Mouse (Mus musculus) cerebral cortex, adult 2 months (tissue): ENCODE measurements around the gene Cdk1.

Experiments
- WGBS: fragments of 180-500 bp; shearing (Covaris S2); methylation state at CpG from one replicate; pipeline ENCODE4 v1.1.7; 2018; 5-methylcytosine and 5-hydroxymethylcytosine counted together

Gene Cdk1

GRCm38 (mm10) chr10:69352212-69353085 is at the start of gene Cdk1:
TSS of gene Cdk1 (minus strand) at chr10:69352938.
- 5% methylated on average over 51 of the region's 51 CpGs for WGBS

DNA sequence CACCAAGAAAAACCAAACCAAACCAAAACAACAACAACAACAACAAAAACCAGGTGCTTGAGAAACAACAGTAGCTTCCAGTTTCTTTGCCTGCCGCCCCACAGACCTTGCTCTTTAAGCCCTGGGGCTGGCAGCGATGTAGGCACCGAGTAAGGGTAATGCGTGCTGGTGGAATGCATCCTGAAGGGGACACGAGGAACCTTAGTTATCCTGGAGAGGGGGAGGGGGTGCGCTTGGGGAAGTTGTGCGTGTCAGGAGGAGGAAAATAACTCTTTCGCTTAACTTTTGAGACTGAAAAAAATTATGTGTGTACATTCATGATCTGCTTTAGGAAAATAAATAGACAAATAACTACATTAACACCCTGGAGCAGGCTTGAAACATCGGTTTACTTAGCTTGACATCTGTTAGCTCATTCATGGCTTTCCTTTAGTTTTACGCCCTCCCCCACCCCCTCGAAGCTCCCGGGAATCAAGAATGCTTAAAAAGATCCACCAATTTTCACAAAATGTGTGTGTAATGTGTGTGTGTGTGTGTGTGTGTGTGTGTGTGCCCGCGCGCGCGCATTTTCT is 47.2 kb upstream of the Cdk1 start:
- 7% methylated on average over 17 of the region's 17 CpGs for WGBS

DNA sequence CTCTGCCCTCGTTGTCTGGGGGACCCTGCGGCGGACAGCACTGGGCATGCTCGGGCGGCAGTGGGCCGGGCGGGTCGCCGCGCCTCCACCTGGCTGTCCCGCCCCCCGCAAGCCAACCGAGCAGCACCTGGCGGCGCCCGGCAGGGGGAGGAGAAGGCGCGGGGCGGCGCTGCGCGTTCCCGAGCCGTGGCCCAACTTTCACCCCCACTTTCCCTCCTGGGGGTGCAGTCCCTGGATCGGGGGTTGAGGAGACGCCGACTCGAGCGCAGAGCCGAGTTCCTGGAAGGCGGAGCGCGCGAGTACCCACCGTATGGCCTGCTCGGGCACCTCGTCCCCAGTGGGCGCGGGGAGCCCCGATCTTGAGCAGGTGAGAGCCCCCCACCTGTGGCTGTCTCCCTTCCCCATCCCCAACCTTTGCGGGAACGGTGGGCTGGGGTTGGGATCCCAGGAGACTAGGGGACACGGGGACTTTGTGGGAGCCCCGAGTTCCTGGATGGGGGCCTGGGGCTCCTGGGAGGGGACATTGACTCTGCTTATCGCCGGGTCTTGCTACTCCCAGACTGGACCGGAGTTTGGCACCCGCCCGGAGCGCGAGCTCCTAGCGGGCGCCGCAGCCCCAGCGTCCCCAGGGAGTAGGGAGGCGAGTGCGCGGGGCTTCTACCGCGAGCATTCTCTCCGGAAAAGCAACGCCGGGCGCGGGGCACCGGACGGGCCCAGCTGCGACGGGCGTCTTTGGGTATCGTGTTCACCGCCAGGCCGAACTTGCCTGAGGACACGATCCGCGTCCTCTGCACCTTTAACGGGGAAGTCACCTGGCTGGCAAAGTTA is 46.2 kb upstream of the Cdk1 start, which contains the start of gene Ank3:
Ank3 (plus strand) TSS at position 11 of the 828 bp plus-strand sequence.
- under 1% methylated on average over 61 of the region's 77 CpGs for WGBS

GRCm38 (mm10) chr10:69398197-69398762 is 45.5 kb upstream of the Cdk1 start:
- under 1% methylated on average over 26 of the region's 26 CpGs for WGBS

DNA sequence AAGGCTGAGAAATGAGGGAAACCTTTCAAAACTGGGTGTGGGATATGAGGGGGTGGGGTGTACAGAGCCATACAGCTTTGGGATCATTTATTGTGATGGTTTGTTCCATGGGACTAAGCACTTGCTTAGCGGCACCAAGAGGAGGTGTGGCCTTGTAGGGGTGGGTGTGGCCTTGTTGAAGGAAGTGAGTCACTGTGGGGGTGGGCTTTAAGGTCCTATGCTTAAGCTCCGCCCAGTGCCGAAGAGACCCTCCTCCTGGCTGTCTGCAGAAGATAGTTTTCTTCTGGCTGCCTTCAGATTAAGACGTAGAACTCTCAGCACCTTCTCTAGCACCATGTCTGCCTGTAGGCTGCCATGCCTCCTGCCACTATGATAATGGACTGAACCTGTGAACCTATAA is 36.8 kb upstream of the Cdk1 start:
- WGBS = 93% methylated on average over 4 of the region's 4 CpGs

GRCm38 (mm10) chr10:69386767-69387166 is 34.0 kb upstream of the Cdk1 start:
- 86% methylated on average over 8 of the region's 8 CpGs for WGBS

DNA sequence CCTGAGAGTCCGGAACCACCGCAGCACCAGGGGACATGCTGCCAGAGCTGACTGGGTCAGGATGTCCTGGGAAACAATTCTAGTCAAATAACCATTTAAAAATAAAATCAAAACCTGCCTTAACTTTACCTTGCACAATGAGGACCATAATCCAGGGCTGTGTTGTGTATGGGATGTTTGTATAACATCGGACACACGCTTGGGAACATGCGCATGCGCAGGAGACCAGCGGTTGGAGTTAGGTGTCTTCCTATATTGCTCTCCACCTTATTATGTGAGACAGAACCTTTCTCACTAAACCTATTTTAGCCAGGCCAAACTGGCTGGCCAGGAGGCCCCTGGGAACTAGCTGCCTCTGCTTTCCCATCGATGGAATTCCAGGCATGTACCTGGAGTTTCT is 32.4 kb upstream of the Cdk1 start:
- WGBS = 96% methylated on average over 8 of the region's 8 CpGs

DNA sequence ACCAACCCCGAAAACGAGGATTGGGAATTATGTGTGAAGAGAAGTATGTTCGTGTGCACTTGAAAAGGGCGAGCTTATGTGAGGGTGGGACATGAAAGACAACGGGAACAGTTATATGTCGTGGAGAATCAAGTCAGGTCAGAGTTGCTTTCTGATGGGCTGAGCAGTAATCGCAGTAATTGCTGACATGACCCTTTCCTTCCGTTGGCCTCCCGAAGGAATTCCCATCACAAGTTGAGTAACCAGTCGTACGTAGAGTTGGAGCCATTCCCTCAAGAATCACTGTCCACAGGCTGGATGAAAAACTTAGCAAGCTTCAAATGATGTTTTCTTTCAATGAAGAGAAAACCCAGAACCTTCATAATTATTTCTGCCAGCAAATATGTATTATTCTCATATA is 31.9 kb upstream of the Cdk1 start:
- WGBS = 90% methylated on average over 11 of the region's 11 CpGs

- 89% methylated on average over 1 of the region's 1 CpGs for WGBS
These were observed 30.4 kb upstream of the Cdk1 start for GRCm38 (mm10) chr10:69383186-69383585.

DNA sequence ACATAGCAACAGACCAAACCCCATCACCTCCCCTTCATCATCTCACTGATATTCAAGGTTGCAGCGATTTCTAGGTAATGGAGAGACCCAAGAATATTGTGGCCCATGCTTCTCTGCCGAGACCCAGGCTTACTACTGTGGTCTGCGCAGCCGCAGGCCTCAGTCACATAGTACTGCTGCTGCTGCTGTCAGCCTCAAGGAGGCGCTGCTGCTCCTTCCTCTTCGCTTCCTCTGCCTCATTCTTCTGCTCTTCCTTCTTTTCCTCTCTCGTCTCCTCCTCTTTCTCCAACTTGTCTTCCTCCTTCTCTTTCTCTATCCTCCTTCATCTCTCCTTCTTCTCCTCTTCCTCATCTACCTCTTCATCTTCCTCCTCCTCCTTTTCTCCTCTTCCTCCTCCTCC is 22.4 kb upstream of the Cdk1 start:
- WGBS = 65% methylated on average over 7 of the region's 7 CpGs

GRCm38 (mm10) chr10:69373796-69374550 is 21.2 kb upstream of the Cdk1 start:
- 72% methylated on average over 10 of the region's 10 CpGs for WGBS

DNA sequence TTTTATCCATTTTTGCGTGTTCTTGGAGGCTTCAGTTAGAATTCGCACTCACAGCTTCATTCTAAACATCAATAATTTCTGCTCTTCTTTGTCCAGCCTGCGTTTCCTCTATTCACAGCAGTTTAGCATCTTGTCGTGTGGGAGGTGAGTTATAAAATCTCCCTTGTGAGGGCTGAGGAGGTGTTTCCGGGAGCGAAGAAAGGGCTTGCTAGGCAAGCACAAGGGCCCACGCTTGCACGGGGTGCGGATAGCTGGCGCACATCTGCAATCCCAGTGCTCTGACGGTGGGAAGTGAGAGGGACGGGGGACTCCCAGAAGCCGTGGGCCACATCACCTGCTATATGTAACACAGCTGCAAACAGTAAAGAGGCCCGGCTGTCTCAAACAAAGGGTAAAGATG is 19.3 kb upstream of the Cdk1 start:
- 62% methylated on average over 14 of the region's 14 CpGs for WGBS

DNA sequence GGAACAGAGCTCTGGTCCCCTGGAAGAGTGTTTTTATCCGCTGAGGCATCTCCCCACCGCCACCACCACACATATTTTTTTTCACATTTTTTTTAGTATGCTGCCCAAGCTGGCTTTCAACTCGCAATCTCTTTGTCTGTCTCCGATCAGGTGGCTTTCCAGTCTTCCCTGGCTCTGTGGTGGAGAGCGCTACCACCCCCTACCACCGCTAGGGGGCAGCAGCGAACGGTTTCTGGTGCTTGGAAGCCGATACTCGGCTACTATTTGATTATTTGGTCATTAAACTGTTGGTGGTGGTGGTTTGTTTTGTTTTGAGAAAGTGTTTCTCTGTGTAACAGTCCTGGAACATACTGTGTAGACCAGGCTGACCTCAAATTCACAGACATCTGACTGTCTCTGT is 18.7 kb upstream of the Cdk1 start:
- WGBS = 13% methylated on average over 10 of the region's 10 CpGs

GRCm38 (mm10) chr10:69369321-69369720 is 16.6 kb upstream of the Cdk1 start:
- 86% methylated on average over 6 of the region's 6 CpGs for WGBS

DNA sequence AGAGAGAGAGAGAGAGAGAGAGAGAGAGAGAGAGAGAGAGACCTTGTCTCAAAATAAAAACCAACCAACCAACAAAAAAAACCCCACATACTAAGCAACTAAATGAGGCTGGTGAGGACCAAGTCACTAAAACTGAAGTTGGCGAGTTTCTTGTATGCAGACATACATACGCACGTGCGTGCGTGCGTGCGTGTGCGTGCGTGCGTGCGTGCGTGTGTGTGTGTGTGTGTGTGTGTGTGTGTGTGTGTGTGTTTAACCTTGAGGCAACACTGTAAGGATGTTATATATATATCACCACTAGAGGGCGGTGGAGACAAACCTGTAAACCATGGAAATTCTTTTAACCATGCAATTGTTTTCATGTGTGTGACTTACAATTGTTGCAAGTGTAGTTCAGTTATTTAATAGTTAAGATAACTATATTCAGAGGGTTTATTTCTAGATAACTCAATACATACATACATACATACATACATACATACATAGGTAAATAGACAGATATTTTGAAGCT is 14.2 kb upstream of the Cdk1 start:
- WGBS = 79% methylated on average over 13 of the region's 13 CpGs

GRCm38 (mm10) chr10:69366208-69366607 is 13.5 kb upstream of the Cdk1 start:
- WGBS = 83% methylated on average over 11 of the region's 11 CpGs

- 97% methylated on average over 1 of the region's 1 CpGs for WGBS
These were observed 6.9 kb upstream of the Cdk1 start for GRCm38 (mm10) chr10:69359666-69360065.

DNA sequence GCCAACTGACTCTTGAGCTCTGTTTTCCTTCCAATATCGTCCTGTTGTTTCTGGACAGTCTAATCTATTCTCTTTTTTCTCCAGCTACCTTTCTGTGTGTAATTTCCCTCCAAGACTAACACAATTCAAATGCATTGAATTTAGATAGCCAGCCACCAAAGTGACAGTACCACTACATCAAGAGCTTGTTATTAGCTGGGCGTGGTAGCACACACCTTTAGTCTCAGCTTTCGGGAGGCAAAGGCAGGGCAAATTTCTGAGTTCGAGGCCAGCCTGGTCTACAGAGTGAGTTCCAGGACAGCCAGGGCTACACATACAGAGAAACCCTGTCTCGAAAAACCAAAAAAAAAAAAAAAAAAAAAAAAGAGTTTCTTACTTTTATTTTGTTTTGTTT is 345 bp upstream of the Cdk1 start:
- WGBS = 28% methylated on average over 5 of the region's 5 CpGs

DNA sequence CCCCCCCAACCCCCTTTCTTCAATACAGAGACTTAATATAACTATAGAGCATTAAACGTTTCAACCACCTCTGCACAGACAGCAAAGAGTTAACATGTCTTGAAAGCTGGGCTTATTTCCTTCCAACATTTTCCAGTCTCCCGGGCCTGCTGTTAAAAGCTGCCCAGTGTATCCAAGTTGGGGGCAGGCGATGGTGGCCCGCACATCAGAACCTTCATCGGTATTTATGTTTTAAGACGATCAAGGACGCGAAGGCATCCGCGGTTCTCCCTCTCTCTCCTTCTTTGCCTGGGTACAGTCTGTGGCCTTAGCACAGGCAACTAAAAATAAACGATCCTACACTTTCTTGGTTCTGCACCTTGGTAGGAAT is 911 bp downstream of the Cdk1 start:
- WGBS = 18% methylated on average over 11 of the region's 11 CpGs

- WGBS = 36% methylated on average over 12 of the region's 12 CpGs
These were observed 1.5 kb downstream of the Cdk1 start for GRCm38 (mm10) chr10:69351071-69351841.
